Mouse (Mus musculus): ENCODE data around the gene Plcl1.

Gene Plcl1

DNA sequence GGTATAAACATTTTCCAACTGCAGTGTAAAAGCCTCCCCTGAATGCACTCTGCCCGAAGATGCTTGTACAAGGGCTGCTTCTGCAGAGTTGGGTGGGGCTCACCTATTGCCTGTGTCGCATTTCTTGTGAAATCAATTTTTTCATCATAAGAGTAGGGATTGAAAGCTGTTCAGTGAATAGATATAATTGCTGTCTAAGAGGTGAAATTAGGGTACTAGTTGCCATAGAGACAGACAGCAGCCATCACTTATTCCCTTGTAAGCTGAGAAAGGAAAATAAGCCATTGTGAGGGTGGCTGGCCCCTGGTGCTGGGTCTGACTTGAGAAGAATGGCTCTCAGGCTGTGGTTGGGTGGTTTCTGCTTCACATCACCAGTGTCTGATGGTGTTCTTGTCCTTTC, 299.0 kb downstream of the Plcl1 start:
- peak; percentile 67 for DNase-seq (ENCODE audit: low spot score)

DNA sequence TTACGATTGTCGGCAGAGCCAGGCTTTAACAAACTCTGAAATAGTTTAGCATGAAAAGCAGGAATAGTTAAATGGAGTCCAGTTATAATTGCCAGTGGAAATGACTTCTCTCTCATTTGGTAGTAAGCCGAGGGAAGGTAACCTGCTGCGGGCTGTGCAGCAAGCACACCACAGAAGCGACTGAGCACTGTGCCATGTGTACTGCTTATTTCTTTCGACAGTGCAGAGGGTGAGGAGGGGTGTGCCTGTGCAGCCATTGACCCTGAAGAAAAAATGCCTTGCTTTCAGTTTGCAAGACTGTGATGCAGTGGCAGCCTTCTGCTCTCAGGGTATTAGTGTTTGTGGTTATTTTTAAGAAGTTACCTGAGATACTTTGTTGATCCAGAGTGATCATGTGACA, 299.5 kb downstream of the Plcl1 start:
- no peak for DNase-seq (ENCODE audit: low spot score)

DNA sequence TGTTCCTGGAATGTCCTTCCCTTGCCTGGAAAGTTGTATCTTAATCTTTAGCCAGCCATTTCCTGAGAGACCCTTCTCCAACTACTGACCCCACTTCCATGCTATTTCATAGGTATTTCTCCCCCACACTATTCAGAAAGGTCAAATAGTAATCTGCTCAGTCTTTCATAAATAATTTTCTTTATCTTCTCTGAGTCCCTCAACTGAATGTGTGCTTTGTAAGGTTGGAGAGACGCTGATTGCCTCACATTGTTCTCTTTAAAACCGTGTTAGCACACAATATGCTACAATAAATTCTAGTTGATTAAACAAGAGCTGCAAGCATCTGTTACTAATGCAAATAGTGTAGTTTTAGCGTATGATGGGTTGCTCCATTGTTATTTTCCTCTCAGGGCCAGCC, 300.0 kb downstream of the Plcl1 start:
- peak; percentile 30 for DNase-seq (ENCODE audit: low spot score)

DNA sequence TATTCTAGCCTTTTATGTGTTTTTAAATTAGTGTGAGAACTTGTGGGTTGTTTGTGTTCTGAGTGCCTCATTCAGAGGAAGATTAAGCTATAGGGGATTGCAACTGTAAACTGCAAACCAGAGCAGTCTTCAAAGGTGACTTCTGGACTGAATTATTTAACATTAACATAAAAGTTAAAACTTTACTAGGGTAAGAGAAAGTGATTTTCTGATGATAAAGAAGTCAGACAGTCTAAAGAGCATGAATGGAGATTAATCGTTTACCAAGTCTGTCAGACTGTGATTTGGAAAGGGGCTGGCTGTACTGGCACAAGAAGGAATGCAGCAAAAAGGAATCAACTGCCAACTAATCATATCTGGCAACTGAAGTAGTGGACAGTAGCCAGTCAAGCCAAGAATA, 301.2 kb downstream of the Plcl1 start:
- DNase-seq (ENCODE audit: low spot score): no peak

DNA sequence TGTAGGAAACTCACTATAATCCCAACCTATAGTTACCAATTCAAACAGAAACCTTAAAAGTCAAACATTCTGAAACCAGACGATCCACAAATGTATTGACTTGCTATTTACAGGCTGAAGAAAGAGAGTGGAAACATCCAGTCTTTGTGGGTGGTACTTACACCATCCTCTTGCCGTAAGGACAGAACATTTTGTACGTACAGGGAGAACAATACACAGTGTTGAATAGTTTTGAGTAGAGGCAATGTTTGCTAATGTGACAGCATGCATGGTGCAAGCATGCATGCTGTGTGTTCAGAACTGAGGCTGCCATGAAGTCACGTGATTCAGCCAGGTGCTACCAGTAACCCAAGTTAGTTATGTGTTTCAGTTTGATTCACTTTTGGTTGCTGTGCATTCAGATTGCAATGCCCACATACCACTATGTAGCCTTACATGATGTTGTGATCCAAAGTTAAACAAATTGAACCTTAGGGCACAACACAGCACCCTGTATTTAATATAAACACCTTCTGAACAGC, 311.6 kb downstream of the Plcl1 start:
- DNase-seq (ENCODE audit: low spot score): no peak

DNA sequence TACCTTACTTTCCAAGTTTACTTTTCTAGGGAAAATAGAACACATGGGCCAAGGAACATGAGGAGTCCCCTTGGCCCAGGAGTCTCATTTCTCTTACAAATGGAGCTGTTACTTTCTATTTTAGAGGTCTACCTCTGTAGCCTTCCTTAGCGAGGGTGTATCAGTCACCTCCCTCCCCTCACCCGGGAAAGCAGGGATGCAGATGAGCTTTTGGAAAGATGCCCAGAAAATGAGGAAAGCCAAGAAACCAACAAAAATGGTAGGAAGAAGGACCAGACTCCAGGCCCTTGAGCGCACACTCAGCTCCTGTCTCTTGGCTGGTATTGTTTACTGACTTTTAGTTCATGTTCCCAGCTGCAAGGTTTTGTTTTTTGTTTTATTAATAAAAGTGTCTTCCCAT, 319.7 kb downstream of the Plcl1 start:
- DNase-seq (ENCODE audit: low spot score): no peak

DNA sequence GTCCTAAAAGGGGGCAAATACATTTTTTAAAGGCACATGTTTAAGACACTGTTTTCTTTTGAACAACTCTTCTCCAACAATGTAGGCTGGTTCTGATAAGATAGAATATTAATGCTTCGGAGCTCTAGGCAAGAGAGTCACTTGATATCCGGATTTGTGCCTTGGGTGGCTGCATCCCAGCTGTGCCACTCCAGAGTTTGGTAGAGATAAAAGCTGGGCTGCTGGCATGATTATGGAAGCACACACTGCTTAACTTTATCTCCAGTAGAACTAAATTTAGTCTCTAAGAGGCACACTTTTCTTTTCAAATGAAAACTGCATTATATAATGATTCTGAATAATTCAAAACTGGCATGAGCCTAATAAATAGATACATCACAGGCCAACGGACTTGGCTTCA, 323.6 kb downstream of the Plcl1 start:
- DNase-seq (ENCODE audit: low spot score): no peak

DNA sequence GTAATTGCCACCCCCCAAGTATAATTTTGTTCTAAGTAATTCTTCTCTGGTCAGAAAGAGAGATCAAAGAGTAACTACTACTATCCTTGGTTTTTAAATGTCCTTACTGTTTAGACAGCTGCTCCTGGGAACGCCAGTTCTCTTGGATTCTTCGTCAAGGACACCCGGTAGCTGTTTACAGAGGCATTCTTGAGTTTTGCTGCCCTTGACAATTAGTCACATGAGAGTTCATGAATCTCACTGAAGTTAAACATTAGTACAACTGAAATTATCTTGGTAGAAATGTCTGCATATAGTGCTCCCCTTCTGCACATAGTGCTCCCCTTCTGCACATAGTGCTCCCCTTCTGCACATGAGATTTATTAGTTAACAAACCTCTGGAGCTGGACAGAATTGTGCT, 327.2 kb downstream of the Plcl1 start:
- DNase-seq (ENCODE audit: low spot score): no peak

DNA sequence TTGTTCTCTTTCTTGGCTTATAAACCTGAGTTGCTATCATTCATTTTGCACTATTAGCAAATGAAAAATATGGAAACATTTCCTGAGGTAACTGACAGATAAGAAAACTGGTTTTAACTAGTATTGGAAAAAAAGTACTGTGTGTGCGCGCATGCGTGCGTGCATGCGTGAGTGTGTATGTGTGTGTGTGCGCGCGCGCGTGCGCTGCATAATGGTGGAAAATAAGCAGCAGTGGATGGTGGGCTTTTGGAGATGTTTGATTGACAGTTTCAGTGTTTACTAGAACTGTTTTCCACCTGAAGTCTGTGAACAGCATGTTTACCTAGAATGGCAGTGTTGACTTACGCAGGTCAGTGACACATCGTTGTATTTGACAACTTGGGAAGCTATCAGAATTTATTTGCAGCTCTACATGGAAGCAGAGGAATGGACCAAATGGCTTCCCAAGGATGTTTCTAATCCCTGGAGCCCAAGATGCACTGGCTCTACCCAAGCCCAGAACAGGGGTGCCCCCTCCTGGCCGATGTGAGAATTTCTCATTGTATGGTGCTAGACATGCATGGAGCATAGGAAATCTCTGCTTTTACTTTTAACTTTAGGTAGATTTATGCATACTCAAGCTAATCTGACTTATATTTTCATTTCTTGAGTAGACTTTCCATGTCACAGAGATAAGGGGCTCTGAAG, 330.5 kb downstream of the Plcl1 start:
- peak; percentile 93 for DNase-seq (ENCODE audit: low spot score)

DNA sequence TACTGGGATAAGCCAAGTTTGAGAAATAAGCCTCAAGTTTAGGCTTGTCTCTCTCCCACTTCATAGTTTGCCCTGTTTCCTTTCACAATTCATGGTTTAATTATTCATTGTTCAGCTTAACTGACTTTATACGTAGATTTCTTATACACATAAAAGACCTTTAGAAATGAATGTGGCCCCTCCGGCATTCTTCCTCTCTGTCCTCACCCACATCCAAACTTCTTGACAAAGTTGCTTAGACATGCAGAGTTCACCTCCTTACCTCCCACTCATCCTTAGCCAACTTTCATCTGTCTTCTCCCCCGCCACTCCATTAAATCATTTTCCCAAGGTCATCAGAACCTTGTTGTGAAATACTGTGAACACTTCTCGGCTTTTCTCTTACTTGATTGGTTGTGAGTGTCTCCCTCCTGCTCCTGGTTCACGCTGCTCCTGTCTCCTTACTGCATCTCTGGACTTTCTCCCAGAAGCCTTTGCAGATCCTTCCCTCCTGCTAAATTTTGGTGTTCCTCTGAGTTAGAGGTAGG, 331.1 kb downstream of the Plcl1 start:
- DNase-seq (ENCODE audit: low spot score): no peak

DNA sequence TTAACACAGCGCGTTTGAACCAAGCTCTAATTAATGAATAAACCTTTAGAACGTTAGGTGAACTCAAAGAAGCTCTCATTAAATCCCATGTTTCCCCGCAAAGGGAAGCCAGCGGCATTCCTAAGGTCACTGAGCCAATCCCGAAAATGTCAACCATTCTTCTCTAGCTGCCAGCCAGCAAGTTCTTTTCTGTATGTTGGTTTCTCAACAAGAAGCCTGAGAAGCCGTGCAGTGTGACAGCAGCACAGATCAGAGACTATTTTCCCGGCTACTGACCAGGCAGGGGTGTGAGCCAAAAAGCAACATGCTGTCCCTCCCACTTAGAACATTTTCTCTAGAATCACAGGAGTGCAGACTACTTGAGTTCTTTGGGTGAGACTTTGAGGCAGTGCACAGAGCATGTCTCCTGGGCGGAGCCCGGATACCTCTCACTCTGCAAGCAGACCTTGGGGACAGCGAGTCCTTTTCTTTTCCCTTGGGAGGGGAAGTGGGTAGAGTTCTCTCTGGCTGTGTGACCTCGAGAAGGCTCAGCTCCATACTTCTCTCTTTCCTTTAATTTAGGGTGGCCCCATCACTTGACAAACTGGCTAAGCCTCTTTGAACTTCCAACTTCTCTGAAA, 333.1 kb downstream of the Plcl1 start:
- no peak for DNase-seq (ENCODE audit: low spot score)

DNA sequence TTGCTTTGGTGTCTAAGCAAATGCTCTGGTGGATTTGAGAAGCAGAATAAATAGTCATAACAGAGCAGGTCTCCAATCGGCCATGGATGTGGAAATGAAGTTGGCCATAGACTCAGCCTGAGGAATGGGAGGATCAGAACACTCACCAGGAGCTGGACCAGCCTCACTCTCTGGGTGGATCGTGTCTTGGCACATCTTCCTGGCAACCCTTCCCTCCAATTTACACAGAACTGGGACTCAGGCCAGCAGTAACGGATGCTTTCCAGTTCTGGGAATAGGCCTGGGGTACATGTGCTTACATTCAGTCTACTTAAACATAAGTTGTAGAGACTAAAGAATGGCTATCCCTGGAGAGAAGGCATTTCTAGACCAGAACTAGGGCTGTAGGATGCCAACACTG, 336.2 kb downstream of the Plcl1 start:
- no peak for DNase-seq (ENCODE audit: low spot score)

DNA sequence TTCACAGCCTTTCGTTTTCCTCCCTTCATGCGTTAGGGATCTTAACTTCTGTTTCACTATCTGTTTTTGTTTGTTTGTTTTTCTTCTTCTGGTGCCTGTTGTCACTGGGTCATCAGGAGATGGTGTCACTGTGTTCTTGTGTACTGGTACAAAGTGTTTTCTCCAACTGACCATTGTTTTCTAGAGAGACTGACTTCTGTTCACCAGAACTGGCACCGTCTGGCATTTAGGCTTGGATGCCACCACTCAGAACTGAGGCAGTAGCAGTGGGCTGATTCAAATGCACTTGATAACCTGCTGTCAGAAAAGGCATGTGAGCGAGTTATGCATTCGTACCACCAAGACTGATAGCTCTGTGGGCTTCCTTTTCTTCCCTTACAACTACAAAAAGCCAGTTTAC, 342.8 kb downstream of the Plcl1 start:
- no peak for DNase-seq (ENCODE audit: low spot score)

DNA sequence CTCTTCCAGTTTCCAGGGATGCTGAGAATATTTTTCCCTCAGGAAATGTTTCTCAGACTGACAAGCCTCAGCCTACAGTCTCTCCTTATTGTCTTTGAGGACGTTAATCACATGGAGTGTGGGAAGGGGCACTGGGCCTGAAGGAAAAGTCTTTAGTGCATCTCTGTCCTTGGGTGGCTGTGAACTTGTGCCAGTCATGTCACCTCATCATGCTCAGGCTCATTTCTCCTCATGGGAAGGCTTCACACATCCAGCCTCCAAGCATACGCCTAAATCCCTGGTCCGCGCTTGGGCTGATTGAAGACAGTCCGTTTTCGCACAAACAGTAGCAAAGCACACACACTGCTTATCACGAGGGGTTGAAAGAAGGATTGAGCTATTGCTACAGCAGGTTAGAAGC, 344.0 kb downstream of the Plcl1 start:
- no peak for DNase-seq (ENCODE audit: low spot score)

DNA sequence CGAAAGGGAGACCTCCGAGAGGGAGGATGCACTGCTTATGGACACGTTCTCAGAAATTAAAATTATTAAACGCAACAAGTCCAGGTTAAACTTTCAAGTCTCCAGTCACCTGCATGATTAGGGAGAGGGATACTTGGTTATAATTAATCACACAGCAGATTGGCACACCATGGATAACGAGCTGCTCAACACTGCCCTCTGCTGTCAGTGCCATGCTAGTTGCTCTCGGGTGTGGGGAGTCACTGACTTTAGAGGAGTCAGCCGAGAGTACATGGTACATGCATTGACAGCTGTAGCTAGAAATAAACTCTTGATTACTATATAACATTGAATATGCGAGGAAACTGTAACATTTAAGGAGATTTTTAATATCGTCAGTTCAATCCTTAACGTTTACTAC, 350.0 kb downstream of the Plcl1 start:
- DNase-seq (ENCODE audit: low spot score): peak; percentile 43

DNA sequence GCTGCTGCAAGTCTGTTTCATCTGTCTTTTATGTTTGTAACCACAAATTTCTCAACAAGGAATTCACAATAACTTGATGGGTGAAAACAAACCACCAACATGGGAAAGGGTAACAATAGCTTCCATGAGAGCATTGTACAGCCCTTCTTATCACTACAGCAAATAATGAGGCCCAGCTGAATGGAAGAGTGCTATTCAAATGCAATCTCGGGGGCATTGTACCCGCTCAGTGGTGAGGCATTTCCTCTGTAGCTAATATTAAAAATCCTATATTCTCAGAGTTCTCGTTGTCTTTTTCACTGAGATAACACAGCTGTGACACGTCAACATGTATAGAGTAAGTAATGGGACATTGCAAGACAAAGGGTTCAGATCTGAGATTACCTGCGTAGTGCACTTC, 356.6 kb downstream of the Plcl1 start:
- DNase-seq (ENCODE audit: low spot score): no peak

DNA sequence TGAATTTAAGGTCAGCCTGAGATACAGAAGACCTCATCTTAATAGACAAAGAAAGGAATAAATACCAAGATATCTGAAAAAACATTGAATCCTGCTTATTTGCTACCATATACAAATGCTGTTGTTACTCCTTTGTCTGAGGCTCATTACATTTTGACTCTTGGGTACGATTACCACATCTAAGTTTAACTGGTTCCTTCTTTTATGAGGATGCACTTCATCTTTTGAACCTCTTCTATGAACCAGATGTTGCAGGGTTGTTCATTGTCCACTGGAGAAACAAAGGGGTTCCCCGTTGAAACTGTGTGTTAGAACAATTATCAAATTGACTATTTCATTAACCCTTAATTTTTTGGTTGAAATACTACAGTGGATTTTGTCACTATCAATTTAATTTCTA, 357.4 kb downstream of the Plcl1 start:
- no peak for DNase-seq (ENCODE audit: low spot score)

DNA sequence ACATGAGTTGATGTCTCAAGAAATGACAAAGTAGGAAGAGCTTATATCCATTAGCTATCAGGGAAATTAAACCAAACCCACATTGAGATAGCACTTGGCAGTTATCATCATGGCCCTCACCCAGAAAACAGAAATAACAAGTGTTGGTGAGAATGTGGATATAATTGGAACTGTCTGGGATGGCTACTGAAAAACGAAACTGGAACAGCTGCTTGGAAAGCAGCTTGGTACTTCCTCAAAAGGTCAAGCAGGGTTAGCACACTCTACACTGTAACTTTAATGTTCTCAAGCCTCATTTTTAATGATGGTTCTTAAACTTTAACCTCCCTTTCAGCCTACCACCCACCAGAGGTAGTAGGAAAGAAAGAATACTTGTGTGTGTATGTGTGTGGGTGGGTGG, 361.0 kb downstream of the Plcl1 start:
- no peak for DNase-seq (ENCODE audit: low spot score)

DNA sequence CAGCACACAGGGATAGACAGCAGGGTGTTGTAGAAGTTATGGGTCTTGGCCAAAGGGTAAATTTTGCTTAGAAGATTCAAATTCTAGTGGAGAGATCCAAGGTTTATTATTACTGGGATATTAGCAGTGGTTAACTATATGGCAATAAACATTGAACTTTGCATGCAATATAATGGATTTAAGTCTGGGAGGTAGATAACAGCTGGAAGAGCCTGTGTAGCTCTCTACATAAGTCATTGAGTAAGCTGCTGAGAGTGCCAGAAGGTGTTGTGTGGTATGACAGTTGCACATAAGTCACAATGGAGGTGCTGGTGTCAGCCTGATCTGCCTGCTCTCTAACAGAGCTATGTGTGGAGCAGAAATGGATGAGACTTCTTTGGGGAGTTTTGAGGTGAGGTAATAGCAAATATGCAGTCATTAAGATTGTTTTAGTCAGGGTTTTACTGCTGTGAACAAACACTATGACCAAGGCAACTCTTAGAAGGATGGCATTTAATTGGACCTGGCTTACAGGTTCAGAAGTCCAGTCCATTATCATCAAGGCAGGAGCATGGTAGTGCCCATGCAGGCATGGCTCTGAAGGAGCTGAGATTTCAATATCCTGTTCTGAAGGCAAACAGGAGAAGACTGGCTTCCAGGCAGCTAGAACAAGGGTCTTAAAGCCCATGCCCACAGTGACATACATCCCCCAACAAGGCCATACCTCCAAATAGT, 364.5 kb downstream of the Plcl1 start:
- DNase-seq (ENCODE audit: low spot score): no peak

DNA sequence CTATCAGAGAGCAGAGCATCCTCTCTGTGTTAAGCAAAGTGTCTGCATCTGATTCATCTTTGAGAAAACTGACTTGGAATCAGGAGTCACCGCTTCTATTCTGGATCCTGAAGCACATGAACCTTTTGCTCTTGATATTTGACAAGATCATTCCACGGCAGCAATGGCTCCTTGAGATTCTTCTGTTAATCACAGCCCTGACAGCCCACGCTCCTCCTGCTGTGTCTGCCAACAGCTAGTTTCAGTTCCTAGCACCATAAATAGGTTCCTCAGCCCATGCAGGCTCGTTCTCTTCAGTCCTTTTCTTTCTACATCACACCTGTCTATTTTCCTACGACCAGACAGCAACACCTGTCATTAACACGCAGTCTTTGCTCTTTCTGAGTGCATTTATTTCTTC, 387.1 kb downstream of the Plcl1 start:
- DNase-seq (ENCODE audit: low spot score): no peak

Measured in embryo, embryonic 10.5 days (tissue).